Mouse (Mus musculus) erythroblast, embryonic 14.5 days (primary cell): ENCODE measurements around the gene Il13ra1.

Source experiments
- GATA1 ChIP-seq: IDR thresholded peaks from 2 replicates; pipeline ENCODE4 v1.6.1; 2012; ENCODE audit warnings: low read length, inconsistent platforms, mixed read lengths
- TAL1 ChIP-seq: IDR thresholded peaks from 3 replicates; pipeline ENCODE4 v1.6.1; 2012; ENCODE audit warnings: low read length, inconsistent platforms, mixed read lengths

DNA sequence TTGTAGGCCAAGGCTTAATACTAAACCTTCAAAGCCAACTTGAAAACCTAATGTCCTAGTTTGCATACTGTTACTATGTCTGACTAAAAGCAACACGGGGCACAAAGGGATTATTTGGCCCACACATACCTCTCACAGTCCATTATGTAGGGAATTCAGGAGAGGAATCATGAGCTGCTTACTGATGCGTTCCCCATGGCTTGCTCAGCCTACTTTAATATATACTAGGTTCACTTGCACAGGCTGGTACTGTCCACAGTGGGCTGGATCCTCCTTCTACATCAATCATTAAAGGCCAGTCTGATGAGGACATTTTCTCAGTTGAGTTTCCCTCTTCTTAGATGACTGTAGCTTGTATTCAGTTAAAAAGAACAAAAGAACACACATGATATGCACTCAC, 37.9 kb upstream of the Il13ra1 start:
- TF ChIP-seq GATA1, result no peak
- TF ChIP-seq TAL1, result no peak
